Mouse (Mus musculus) stomach, postnatal 0 days (tissue): ENCODE data around the gene Sowaha. TPM values are rescaled to one million over a fixed set of nuclear protein-coding genes. Genes with fewer than 3 reads are reported as not detected.

ENCODE experiments used
- ATAC-seq: fragments of 200-750 bp; cut with Nextera tagmentation; 2 replicates; pipeline ENCODE4 v1.8.0; 2017; ENCODE audit not compliant: low FRiP score, low TSS enrichment
- DNase-seq: peaks from one replicate; pipeline ENCODE4 v3.0.0-alpha.2; 2016; ENCODE audit warnings: low spot score
- H3K27ac ChIP-seq: fragments of 300-500 bp; sonication (generic); replicated peaks from 2 replicates; pipeline ENCODE4 v1.5.1; 2014; ENCODE audit warnings: mild to moderate bottlenecking, control low read depth
- H3K27me3 ChIP-seq: fragments of 300-500 bp; sonication (generic); 2 replicates; pipeline ENCODE4 v1.6.1; 2014; ENCODE audit warnings: low read length; ENCODE audit not compliant: control insufficient read depth, insufficient read depth
- H3K36me3 ChIP-seq: fragments of 300-500 bp; sonication (generic); 2 replicates; pipeline ENCODE4 v1.6.1; 2014; ENCODE audit warnings: low read length, mixed read lengths; ENCODE audit not compliant: control insufficient read depth, insufficient read depth
- H3K4me1 ChIP-seq: fragments of 300-500 bp; sonication (generic); replicated peaks from 2 replicates; pipeline ENCODE4 v1.6.1; 2014; ENCODE audit warnings: antibody characterized with exemption; ENCODE audit not compliant: control insufficient read depth, insufficient read depth
- H3K4me2 ChIP-seq: fragments of 300-500 bp; sonication (generic); replicated peaks from 2 replicates; pipeline ENCODE4 v1.6.1; 2014; ENCODE audit warnings: low read depth, mild to moderate bottlenecking, control low read depth, moderate library complexity
- H3K4me3 ChIP-seq: fragments of 300-500 bp; sonication (generic); 2 replicates; pipeline ENCODE4 v1.5.1; 2014; ENCODE audit warnings: low read depth, low read length, control low read depth
- H3K9ac ChIP-seq: fragments of 300-500 bp; sonication (generic); 2 replicates; pipeline ENCODE4 v1.6.1; 2014; ENCODE audit warnings: mild to moderate bottlenecking, low read length, control low read depth, mixed read lengths
- H3K9me3 ChIP-seq: fragments of 300-500 bp; sonication (generic); 2 replicates; pipeline ENCODE4 v1.6.1; 2016; ENCODE audit warnings: low read length; ENCODE audit not compliant: control insufficient read depth
- CTCF ChIP-seq: IDR thresholded peaks from 2 replicates; pipeline ENCODE4 v1.5.1; 2016; ENCODE audit warnings: antibody characterized with exemption, low read depth, mild to moderate bottlenecking, moderate library complexity
- EP300 ChIP-seq: optimal IDR thresholded peaks from 2 replicates; pipeline ENCODE3; 2016; ENCODE audit warnings: antibody characterized with exemption
- WGBS: fragments of 180-500 bp; shearing (Covaris S2); extraction: QIAGEN DNeasy Blood & Tissue Kit; methylation state at CpG from one replicate; pipeline ENCODE4 v1.1.7; 2014; 5-methylcytosine and 5-hydroxymethylcytosine counted together
- polyA plus RNA-seq: library from polyadenylated mRNA; unstranded; fragments of >200 nt; fragmentation: Nextera tagmentation; extraction: Ambion mirVana; gene quantifications from 2 replicates; pipeline ENCODE4 v1.2.1, GENCODE M21; 2015

Gene Sowaha
- polyA plus RNA-seq, 1 experiment from 2014 or later = 0.91 TPM

GRCm38 (mm10) chr11:53481088-53481730, 1.1 kb upstream of the Sowaha start:
- H3K9me3 ChIP-seq = no peaks in the 10 kb centered on the region
- no peaks in the 10 kb centered on the region for H3K4me1 ChIP-seq
- H3K36me3 ChIP-seq = no peaks in the 10 kb centered on the region
- H3K4me2 ChIP-seq = no peak overlapping the region
- TF ChIP-seq CTCF = no peak
- TF ChIP-seq EP300 = no peak
- no peak overlapping the region for H3K9ac ChIP-seq
- ATAC-seq (no peak), DNase-seq (no peak)
- WGBS = 66% methylated on average over 4 of the region's 4 CpGs
- H3K27me3 ChIP-seq = peaks cover 15% of the 10 kb centered on the region
- H3K27ac ChIP-seq = no peak overlapping the region
- H3K4me3 ChIP-seq = no peak overlapping the region

GRCm38 (mm10) chr11:53479171-53479782, 797 bp downstream of the Sowaha start:
- Histone ChIP-seq H3K27me3 (peaks cover 17% of the 10 kb centered on the region), H3K27ac (no peak overlapping the region), H3K4me2 (peak overlapping the region; percentile 76), H3K9me3 (no peaks in the 10 kb centered on the region), H3K36me3 (no peaks in the 10 kb centered on the region), H3K9ac (peak overlapping the region; percentile 51), H3K4me3 (peak overlapping the region; percentile 47), H3K4me1 (no peaks in the 10 kb centered on the region)
- ATAC-seq (0 out of 2 replicates have a peak, but pooled peaks have one; percentile 27), DNase-seq (no peak)
- 2% methylated on average over 62 of the region's 62 CpGs for WGBS
- TF ChIP-seq EP300 (no peak), CTCF (no peak)

- H3K4me3 ChIP-seq = peak overlapping the region; percentile 47
- H3K4me2 ChIP-seq = peak overlapping the region; percentile 76
- TF ChIP-seq CTCF = no peak
- TF ChIP-seq EP300 = no peak
- no peak overlapping the region for H3K27ac ChIP-seq
- H3K9ac ChIP-seq = peak overlapping the region; percentile 18; the same call in 1 of the 2 replicates
- 6% methylated on average over 79 of the region's 79 CpGs for WGBS
- H3K4me1 ChIP-seq = no peaks in the 10 kb centered on the region
- DNase-seq (no peak), ATAC-seq (0 out of 2 replicates have a peak, but pooled peaks have one; percentile 29)
- peaks cover 17% of the 10 kb centered on the region for H3K27me3 ChIP-seq
- H3K36me3 ChIP-seq = no peaks in the 10 kb centered on the region
- no peaks in the 10 kb centered on the region for H3K9me3 ChIP-seq
Measured at GRCm38 (mm10) chr11:53478383-53479170, 1.5 kb downstream of the Sowaha start.

GRCm38 (mm10) chr11:53477833-53478232, 2.2 kb downstream of the Sowaha start:
- WGBS = 55% methylated on average over 7 of the region's 7 CpGs
- H3K27me3 ChIP-seq = peaks cover 17% of the 10 kb centered on the region
- no peak for ATAC-seq

GRCm38 (mm10) chr11:53475620-53476019, 4.5 kb downstream of the Sowaha start:
- H3K9ac ChIP-seq = no peak overlapping the region
- H3K27me3 ChIP-seq = peaks cover 17% of the 10 kb centered on the region
- no peaks in the 10 kb centered on the region for H3K9me3 ChIP-seq
- H3K4me2 ChIP-seq = no peak overlapping the region
- no peak overlapping the region for H3K4me3 ChIP-seq
- no peak for ATAC-seq
- no peaks in the 10 kb centered on the region for H3K36me3 ChIP-seq
- H3K27ac ChIP-seq = no peak overlapping the region
- H3K4me1 ChIP-seq = no peaks in the 10 kb centered on the region
- no peak for DNase-seq
- no peak for TF ChIP-seq EP300
- no peak for TF ChIP-seq CTCF
- 29% methylated on average over 8 of the region's 8 CpGs for WGBS

More at GRCm38 (mm10) chr11:53477833-53478232, 2.2 kb downstream of the Sowaha start:
- H3K9ac ChIP-seq = no peak overlapping the region
- no peaks in the 10 kb centered on the region for H3K9me3 ChIP-seq
- no peaks in the 10 kb centered on the region for H3K4me1 ChIP-seq
- no peak for TF ChIP-seq CTCF
- no peak for TF ChIP-seq EP300
- no peaks in the 10 kb centered on the region for H3K36me3 ChIP-seq
- H3K4me2 ChIP-seq = no peak overlapping the region
- H3K4me3 ChIP-seq = no peak overlapping the region
- no peak overlapping the region for H3K27ac ChIP-seq
- no peak for DNase-seq
